Mouse (Mus musculus) kidney, embryonic 15.5 days (tissue): ENCODE measurements around the gene Slc25a16. TPM values are rescaled to one million over a fixed set of nuclear protein-coding genes. Genes with fewer than 3 reads are reported as not detected.

Source experiments
- ATAC-seq: fragments of 200-750 bp; cut with Nextera tagmentation; replicated peaks from 2 replicates; pipeline ENCODE4 v1.8.0; 2017; ENCODE audit warnings: moderate TSS enrichment; ENCODE audit not compliant: low FRiP score
- H3K27ac ChIP-seq: fragments of 300-500 bp; sonication (generic); 2 replicates; pipeline ENCODE4 v1.5.1; 2015; ENCODE audit warnings: mild to moderate bottlenecking, inconsistent platforms
- H3K27me3 ChIP-seq: fragments of 300-500 bp; sonication (generic); 2 replicates; pipeline ENCODE4 v1.6.1; 2015; ENCODE audit warnings: inconsistent platforms
- H3K36me3 ChIP-seq: fragments of 300-500 bp; sonication (generic); 2 replicates; pipeline ENCODE4 v1.6.1; 2015; ENCODE audit warnings: inconsistent platforms
- H3K4me1 ChIP-seq: fragments of 300-500 bp; sonication (generic); 2 replicates; pipeline ENCODE4 v1.6.1; 2015; ENCODE audit warnings: inconsistent platforms
- H3K4me2 ChIP-seq: fragments of 300-500 bp; sonication (generic); 2 replicates; pipeline ENCODE4 v1.6.1; 2015; ENCODE audit warnings: moderate library complexity, mild to moderate bottlenecking, inconsistent platforms
- H3K4me3 ChIP-seq: fragments of 300-500 bp; sonication (generic); replicated peaks from 2 replicates; pipeline ENCODE4 v1.5.1; 2015; ENCODE audit warnings: mild to moderate bottlenecking, inconsistent platforms
- H3K9ac ChIP-seq: fragments of 300-500 bp; sonication (generic); 2 replicates; pipeline ENCODE4 v1.6.1; 2015; ENCODE audit warnings: mild to moderate bottlenecking, inconsistent platforms
- H3K9me3 ChIP-seq: fragments of 300-500 bp; sonication (generic); replicated peaks from 2 replicates; pipeline ENCODE4 v1.6.1; 2016; ENCODE audit warnings: inconsistent platforms
- WGBS: fragments of 180-500 bp; shearing (Covaris S2); methylation state at CpG from one replicate; pipeline ENCODE4 v1.1.7; 2015; ENCODE audit warnings: mixed read lengths; 5-methylcytosine and 5-hydroxymethylcytosine counted together
- polyA plus RNA-seq: library from polyadenylated mRNA; unstranded; fragments of >200 nt; fragmentation: Nextera tagmentation; extraction: Ambion mirVana; gene quantifications from 2 replicates; pipeline ENCODE4 v1.2.1, GENCODE M21; 2015

Gene Slc25a16
- polyA plus RNA-seq, 1 experiment from 2014 or later: 15.8 TPM

DNA sequence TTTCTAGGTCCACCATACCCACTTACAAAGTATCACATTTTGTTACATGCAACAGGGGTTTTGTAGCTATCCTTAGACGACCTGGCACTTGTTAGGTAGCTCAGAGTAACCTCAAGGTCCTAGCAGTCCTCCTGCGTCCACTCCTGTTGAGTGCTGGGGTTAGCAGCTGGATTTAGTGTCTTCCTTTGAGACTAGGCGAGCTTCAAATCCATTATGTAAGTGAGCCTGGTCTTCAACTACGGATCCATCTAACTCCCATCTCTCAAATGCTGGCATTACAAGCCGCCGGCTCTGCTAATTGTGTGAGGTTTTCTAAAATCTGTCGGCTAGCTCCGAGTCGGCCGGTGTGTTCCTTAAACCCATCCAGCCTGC is 59.2 kb downstream of the Slc25a16 start:
- Histone ChIP-seq H3K27ac (no peak overlapping the region), H3K4me3 (peak overlapping the region; percentile 79), H3K9ac (peak overlapping the region; percentile 84; the same call in 1 of the 2 replicates), H3K4me1 (peaks cover 12% of the 10 kb centered on the region), H3K9me3 (no peaks in the 10 kb centered on the region), H3K36me3 (peaks cover 31% of the 10 kb centered on the region), H3K4me2 (peak overlapping the region; percentile 81), H3K27me3 (no peaks in the 10 kb centered on the region)
- no peak for ATAC-seq
- WGBS: 6% methylated on average over 10 of the region's 10 CpGs

DNA sequence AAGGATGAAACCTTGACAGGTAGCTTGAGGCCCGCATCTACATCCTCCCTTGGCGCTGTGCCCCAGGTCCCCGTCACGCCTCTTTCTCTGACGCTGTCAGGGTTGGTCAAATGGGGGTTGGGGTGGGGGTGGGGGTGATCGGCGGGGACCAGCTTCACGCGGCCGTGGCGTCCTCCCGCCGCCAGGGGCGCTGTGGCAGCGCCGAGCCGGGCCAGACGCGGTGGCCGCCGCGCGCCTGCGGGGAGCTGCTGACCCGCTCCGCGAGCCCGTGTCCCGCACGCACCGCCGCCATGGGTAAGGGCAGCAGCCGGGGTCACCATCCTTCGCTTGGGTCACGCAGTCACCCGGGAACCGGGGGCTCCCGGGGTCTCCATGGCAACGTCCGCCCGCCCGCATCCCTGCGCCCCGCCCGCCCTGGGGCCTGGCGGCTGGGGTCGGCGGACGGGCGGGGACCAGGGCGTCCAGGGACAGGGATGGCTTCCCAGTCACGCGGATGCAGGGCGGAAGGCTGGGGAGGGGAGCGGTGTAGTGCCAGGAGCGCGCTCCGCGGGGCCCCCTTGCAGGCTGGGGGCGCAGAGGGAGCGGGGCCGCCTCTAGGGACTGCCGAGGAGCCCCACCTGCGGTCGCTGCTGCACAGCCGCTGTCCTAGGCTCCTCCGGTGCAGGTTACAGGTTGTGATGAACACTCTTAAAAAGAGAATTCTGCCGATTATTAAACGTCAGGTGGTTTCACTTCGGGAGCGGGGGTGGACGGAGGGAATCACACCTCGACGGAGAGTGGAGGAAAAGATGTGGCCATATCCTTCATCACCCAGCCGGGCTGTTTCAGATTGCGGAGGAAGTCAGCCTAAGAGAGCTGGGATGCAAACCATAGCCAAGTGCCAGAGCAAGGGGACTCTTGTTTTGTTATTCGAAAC is 59.9 kb downstream of the Slc25a16 start, which contains the start of gene Rufy2:
Rufy2 (plus strand) TSS at position 185 of the 916 bp plus-strand sequence.
- peak; percentile 95 for ATAC-seq
- Histone ChIP-seq H3K27me3 (no peaks in the 10 kb centered on the region), H3K36me3 (peaks cover 38% of the 10 kb centered on the region), H3K4me2 (peak within 1 kb of the TSS; percentile 81), H3K27ac (peak within 1 kb of the TSS; percentile 72), H3K9me3 (no peaks in the 10 kb centered on the region), H3K4me1 (peaks cover 12% of the 10 kb centered on the region), H3K9ac (peak within 1 kb of the TSS; percentile 84), H3K4me3 (peak within 1 kb of the TSS; percentile 79)
- WGBS: under 1% methylated on average over 77 of the region's 77 CpGs

DNA sequence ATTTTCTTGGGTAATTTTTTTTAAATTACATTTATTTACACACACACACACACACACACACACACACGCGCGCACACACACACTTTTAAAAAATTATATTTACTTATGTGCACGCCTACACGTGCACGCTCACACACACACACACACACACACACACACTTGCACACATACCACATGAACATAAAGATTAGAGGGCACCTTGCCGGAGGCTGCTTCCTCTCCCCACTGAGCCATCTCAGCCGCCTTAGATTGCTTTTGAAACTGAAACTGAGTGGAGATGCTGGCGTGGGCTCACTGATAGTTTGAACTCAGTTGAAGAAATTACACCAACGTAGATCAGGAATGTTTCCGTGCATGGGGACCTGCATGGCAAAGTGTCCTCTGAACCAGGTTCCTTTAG is 63.6 kb downstream of the Slc25a16 start:
- H3K4me1 ChIP-seq: peaks cover 12% of the 10 kb centered on the region
- H3K4me2 ChIP-seq: no peak overlapping the region
- H3K27me3 ChIP-seq: no peaks in the 10 kb centered on the region
- no peak overlapping the region for H3K9ac ChIP-seq
- WGBS: 91% methylated on average over 11 of the region's 11 CpGs
- peaks cover 54% of the 10 kb centered on the region for H3K36me3 ChIP-seq
- H3K9me3 ChIP-seq: no peaks in the 10 kb centered on the region
- ATAC-seq: no peak
- H3K4me3 ChIP-seq: no peak overlapping the region
- no peak overlapping the region for H3K27ac ChIP-seq

DNA sequence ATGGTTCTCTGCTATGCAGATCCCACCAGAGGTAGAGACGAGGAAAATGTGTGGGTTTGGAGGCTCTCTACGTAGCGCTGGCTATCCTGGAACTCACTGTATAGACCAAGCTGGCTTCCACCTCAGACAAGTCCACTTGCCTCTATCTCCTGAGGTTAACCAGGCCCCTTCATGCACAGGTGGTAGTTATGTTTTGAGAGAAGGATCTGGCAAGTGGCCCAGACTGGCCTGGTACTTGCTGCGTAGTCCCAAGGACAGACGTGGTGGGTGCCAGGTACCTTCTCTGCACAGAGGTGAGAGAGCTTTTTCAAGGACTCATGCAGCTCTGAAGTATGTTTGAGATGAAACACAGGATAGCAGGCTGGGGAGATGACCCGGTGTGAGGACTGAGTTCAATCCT is 64.1 kb downstream of the Slc25a16 start:
- 91% methylated on average over 6 of the region's 6 CpGs for WGBS
- peaks cover 58% of the 10 kb centered on the region for H3K36me3 ChIP-seq
- no peak overlapping the region for H3K27ac ChIP-seq
- H3K9ac ChIP-seq: no peak overlapping the region
- peaks cover 11% of the 10 kb centered on the region for H3K4me1 ChIP-seq
- H3K9me3 ChIP-seq: no peaks in the 10 kb centered on the region
- no peak for ATAC-seq
- no peak overlapping the region for H3K4me3 ChIP-seq
- H3K27me3 ChIP-seq: no peaks in the 10 kb centered on the region
- no peak overlapping the region for H3K4me2 ChIP-seq

GRCm38 (mm10) chr10:62987341-62987740 is 66.9 kb downstream of the Slc25a16 start:
- H3K36me3 ChIP-seq: peaks cover 85% of the 10 kb centered on the region
- no peak overlapping the region for H3K4me2 ChIP-seq
- H3K4me1 ChIP-seq: no peaks in the 10 kb centered on the region
- WGBS: 38% methylated on average over 3 of the region's 3 CpGs
- H3K27me3 ChIP-seq: no peaks in the 10 kb centered on the region
- no peak for ATAC-seq
- no peak overlapping the region for H3K4me3 ChIP-seq
- no peak overlapping the region for H3K9ac ChIP-seq
- no peak overlapping the region for H3K27ac ChIP-seq
- H3K9me3 ChIP-seq: no peaks in the 10 kb centered on the region

- H3K4me1 ChIP-seq: no peaks in the 10 kb centered on the region
- H3K9ac ChIP-seq: no peak overlapping the region
- no peak overlapping the region for H3K4me3 ChIP-seq
- WGBS: 94% methylated on average over 15 of the region's 15 CpGs
- no peak overlapping the region for H3K27ac ChIP-seq
- H3K4me2 ChIP-seq: no peak overlapping the region
- ATAC-seq: no peak
- H3K27me3 ChIP-seq: no peaks in the 10 kb centered on the region
- H3K36me3 ChIP-seq: peaks cover 84% of the 10 kb centered on the region
- H3K9me3 ChIP-seq: no peaks in the 10 kb centered on the region
These were observed 70.2 kb downstream of the Slc25a16 start for GRCm38 (mm10) chr10:62990636-62991035.

DNA sequence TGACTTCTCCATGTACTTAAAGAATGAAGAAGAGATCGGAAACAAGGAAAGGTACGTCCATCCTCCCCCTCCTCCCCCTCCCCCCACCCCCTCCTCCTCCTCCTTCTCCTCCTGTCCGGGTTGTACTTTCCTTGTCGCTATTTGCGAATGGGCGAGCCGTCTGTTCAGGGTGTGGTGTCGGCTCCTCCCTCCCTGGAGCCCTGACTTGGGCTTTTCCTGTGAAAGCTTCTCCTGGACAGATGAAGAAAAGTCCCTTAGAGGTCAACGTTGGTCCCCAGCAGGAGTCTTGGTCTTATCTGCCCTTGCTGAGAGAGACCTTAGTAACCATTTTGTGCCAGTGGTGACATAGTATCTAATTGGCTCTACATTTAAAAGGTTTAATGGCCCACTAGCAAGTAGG is 73.6 kb downstream of the Slc25a16 start:
- Histone ChIP-seq H3K27ac (no peak overlapping the region), H3K4me3 (no peak overlapping the region), H3K4me2 (no peak overlapping the region), H3K9me3 (no peaks in the 10 kb centered on the region), H3K27me3 (no peaks in the 10 kb centered on the region), H3K9ac (no peak overlapping the region), H3K36me3 (peaks cover 92% of the 10 kb centered on the region), H3K4me1 (no peaks in the 10 kb centered on the region)
- 82% methylated on average over 7 of the region's 9 CpGs for WGBS
- no peak for ATAC-seq

Other genes with a start within 250 kb of the Slc25a16 start
- 2.0 and 2.4 TPM in 2 replicates for gene Stox1, start 194.5 kb upstream of the Slc25a16 start, polyA plus RNA-seq
- gene Ccar1, start 128.3 kb upstream of the Slc25a16 start, polyA plus RNA-seq: 144 and 153 TPM in 2 replicates
- gene Tet1, start 11.6 kb upstream of the Slc25a16 start, polyA plus RNA-seq: 28.5 and 32.9 TPM in 2 replicates
- gene Dna2, start 26.4 kb downstream of the Slc25a16 start, polyA plus RNA-seq: 20.8 and 22.2 TPM in 2 replicates
- 25.8 and 26.6 TPM in 2 replicates for gene Rufy2, start 59.6 kb downstream of the Slc25a16 start, polyA plus RNA-seq
- gene Hnrnph3, start 103.6 kb downstream of the Slc25a16 start, polyA plus RNA-seq: 124 and 125 TPM in 2 replicates
- gene Pbld2, start 103.7 kb downstream of the Slc25a16 start, polyA plus RNA-seq: 4.0 and 4.4 TPM in 2 replicates
- gene Pbld1, start 139.5 kb downstream of the Slc25a16 start, polyA plus RNA-seq: 6.8 and 6.9 TPM in 2 replicates
- gene Atoh7, start 179.0 kb downstream of the Slc25a16 start, polyA plus RNA-seq: 0.10 TPM in 1 of 2 replicates, not detected in the other